Mouse (Mus musculus) frontal cortex, postnatal 14 days (tissue): Measurements from ENCODE around the gene Mab21l2.

Experiments
- DNase-seq, 2 experiments: peaks; one replicate each; pipeline ENCODE4 v3.0.0; 2022; ENCODE audit warnings: low spot score in 2 of 2

Mab21l2 gene

DNA sequence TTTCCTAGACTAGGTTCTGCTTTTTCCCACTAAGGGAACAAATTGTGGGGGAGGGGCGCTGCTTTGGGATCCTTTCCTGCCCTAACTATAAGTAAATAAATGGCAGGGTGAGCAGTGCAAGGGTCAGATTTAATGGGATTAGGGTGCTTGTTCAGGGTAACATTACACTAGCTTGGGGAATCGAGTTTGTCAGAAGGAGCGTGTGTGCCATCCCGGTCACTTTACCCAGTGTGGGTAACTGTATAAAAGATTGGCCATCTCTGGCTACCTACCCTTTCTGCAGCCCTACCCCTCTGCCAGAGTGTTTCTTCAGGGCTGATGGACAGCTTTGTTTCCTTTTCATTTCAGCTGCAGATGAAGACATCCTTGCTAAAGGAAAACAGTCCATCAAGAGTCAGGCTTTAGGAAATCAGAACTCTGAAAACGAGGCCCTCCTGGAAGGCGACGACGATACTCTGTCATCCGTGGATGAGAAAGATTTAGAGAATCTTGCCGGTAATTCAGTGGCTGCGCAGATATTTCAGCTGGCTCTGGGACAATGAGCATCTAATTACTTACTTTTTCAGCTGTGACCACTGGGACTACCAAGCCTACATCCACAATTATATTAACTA, 8.8 kb downstream of the Mab21l2 start:
- no peak for DNase-seq

DNA sequence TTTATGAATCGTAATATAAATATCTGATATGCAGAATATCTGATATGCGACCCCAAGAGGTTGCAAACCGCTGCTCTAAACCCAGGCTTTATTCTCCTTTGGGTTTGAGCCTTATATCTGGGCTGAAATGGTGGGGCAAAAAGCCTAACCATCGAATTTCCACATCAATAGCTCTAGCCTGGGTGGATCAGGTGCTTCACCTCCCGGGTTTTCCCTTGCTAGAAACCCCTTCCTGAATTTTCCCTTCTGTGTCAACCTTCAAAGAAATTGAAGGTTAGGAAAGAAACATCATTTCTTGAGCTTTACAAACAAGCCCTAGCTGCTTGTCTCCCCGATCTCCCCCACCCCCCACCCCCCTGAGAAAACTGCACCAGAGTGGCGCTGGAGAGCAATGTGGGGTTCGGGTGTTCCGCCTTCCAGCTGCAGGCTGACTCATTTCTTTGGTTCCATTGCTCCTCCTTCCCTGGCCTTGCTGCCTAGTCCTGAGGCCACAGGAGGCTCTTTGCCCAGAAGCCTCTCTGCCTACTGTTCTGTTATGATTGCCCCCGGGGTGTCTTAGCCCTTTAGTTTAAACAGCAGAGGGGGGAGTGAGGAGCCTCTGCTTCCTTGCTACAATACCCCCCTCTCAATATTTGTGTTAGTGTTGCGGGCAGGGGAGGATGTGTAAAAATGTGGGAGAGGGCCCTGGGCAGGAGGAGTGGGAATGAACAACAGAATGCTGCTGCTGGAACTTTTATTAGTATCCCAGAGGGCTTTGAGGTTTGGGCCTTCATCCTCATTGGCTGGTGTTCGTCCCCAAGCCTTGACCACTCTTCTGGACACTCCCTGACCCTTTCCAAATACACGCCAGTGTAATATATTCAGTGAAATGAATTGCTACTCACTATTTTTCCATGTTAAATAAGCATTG, 9.5 kb downstream of the Mab21l2 start:
- DNase-seq = no peak

DNA sequence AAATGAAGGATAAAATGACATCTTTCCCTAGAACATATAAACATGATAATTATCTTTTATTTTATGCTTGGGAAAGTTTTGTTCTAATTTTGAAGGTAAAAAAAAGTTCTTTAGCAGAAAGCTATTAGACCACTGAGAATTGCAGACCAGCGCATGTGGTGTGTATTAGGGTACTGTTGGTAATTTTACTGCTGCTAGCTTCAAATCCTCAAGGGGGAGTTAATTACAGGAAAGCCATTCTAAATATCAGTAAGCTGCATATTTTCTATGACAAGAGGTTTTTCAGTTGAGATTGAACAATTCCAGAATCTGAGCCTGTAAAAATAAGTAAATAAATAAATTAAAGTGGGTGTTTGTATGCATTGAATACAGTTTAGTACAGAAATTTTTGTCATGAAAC, 11.7 kb downstream of the Mab21l2 start:
- no peak for DNase-seq

DNA sequence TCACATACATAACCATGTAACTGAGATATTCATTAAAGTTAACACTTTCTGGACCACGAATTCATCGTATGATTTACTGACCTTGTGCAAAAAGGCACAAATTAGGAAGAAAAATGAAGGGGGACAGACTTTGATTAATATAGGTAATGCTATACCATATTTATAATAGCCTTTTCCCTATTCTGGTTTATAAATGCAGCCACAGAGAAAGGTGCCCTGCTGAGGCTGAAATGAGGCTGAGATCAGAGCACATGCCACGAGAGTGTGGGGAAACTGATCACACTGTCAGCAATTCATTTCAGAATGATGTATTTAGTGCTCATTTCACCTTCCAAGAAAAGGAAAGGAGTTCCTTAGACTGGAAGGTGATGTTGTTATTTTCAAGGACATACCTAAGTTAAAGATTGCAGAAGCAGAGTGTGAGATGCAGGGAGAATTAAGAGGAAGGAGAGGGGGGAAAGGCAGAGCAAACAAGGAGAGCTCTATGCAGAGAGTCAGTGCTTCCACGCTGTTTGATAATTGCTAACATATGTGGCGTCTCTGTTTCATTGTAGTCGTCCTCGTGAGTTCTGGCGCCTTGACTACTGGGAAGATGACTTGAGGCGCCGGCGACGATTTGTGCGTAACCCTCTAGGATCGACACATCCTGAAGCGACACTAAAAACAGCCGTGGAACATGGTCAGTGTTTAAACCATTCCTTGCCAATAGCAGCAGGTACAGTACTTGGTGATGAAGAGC, 16.7 kb downstream of the Mab21l2 start:
- no peak for DNase-seq

DNA sequence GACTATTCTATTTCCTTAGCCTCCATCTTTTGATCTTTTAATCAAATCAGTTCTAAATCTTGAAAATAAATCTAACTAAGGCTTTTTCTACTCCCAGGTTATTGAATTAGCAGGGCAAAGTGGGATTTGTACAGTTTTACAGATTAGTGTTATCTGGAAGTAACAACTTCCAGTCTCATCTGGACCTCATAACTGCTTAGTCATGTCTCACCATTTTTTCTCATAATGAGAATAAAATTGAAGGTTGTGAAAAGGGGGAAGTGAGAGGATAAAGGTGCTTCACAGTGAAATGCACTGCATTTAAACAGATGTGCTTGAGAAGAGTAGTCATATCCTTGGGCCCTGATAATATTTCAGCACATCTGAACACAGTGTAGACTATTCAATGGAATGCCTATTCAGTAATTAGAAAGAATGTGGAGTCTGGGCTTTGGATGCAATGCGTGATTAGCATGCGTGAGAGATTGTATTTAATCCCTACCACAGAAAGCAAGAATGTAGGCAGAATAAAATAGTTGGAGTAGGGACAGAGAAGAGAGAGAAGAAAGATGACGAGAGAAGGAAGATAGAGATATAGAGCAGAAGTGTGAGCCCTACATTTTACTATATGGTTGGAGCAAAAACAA, 25.4 kb downstream of the Mab21l2 start:
- no peak for DNase-seq

DNA sequence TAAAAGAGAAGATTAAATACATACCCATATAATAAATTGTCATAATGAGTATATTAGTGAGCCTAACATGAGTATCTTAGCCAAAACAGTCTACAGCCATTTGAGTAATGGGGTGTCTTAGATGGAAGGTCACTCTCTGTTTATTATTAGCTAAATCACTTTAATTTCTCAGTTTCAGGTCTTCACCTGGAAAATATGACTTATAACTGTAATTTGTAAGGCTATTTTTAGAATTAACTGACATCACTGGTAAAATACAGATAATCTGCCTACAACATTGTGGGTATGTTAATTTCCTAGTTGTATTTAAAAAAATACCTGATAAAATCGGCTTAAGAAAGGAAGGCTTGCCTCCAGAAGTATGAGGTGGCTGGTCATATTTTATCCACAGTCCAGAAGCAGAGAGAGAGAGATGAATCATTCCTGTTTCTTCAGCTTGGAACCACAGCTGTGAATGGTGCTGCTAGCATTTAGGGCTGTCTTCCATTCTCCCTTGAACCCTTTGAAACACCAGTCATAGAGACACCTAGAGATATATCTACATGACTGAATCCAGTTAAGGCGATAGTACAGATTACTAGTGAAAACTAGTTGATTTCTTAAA, 29.8 kb downstream of the Mab21l2 start:
- DNase-seq = no peak

DNA sequence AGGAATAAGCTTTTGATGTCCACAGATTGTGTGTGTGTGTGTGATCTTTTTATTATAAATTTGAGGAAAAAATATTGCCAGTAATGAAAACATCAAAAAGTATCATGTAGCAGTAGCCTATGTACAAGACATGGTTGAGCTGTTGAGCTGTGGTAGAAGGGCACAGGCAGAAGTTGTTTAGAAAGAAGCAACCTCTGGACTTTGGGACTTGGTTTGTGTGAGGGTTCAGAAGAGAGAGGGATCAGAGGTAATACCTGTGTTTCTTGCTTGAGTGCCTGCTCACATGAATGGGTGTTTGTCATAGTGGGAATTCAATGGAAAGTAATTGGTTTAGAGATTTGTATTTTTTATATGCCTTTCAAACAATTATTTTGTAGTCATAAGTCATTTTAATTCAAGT, 47.8 kb downstream of the Mab21l2 start:
- no peak for DNase-seq
